Mouse (Mus musculus): ENCODE results near the gene Sdhaf2. TPM values are rescaled to one million over a fixed set of nuclear protein-coding genes. Genes with fewer than 3 reads are reported as not detected.

Gene Sdhaf2
- polyA plus RNA-seq, 1 experiment from 2014 or later, result 61.0 TPM

GRCm38 (mm10) chr19:10486264-10486738, 39.6 kb downstream of the Sdhaf2 start:
- H3K4me3 ChIP-seq, result no peak overlapping the region
- H3K36me3 ChIP-seq (replicated peaks), result no peaks in the 10 kb centered on the region
- 22% methylated on average over 9 of the region's 9 CpGs for WGBS
- peaks cover 11% of the 10 kb centered on the region for H3K4me1 ChIP-seq
- peak; percentile 79 for ATAC-seq (replicated peaks)
- 0 out of 2 replicates have a peak, but pooled peaks cover 7% of the 10 kb centered on the region for H3K27me3 ChIP-seq (replicated peaks)
- H3K27ac ChIP-seq, result no peak overlapping the region
- H3K9me3 ChIP-seq, result no peaks in the 10 kb centered on the region
- no peak overlapping the region for H3K4me2 ChIP-seq
- H3K9ac ChIP-seq, result no peak overlapping the region

DNA sequence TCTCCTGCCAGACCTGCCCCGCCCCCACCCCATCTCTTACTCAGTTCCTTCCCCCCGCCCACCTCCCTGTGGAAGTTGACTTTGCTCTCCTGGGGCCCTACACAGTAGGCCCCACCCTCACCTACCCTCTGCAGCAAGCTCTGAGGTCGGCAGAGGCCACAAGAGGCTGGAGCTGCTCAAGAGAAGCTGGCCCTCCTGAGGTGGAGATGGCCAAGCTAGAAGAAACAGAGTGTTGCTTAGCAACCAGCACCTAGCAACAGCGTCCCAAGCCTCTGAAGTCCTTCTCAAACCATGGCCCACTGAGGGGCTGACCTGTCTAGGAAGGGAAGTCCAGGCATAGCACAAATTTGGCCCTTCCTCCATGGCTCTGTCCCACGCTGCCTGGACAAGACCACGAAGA, 43.2 kb downstream of the Sdhaf2 start, which contains the start of gene Ppp1r32:
TSS of gene Ppp1r32 (minus strand) at position 226 of the 400 bp plus-strand sequence.
- 21% methylated on average over 6 of the region's 6 CpGs for WGBS
- no peaks in the 10 kb centered on the region for H3K36me3 ChIP-seq (replicated peaks)
- no peaks in the 10 kb centered on the region for H3K9me3 ChIP-seq
- no peak within 1 kb of the TSS for H3K9ac ChIP-seq
- H3K27ac ChIP-seq, result no peak within 1 kb of the TSS
- no peak within 1 kb of the TSS for H3K4me3 ChIP-seq
- no peak within 1 kb of the TSS; the same call in 1 of the 2 replicates for H3K4me2 ChIP-seq
- H3K27me3 ChIP-seq (replicated peaks), result 0 out of 2 replicates have a peak, but pooled peaks cover 7% of the 10 kb centered on the region
- peak; percentile 79 for ATAC-seq (replicated peaks)
- H3K4me1 ChIP-seq, result peaks cover 11% of the 10 kb centered on the region

DNA sequence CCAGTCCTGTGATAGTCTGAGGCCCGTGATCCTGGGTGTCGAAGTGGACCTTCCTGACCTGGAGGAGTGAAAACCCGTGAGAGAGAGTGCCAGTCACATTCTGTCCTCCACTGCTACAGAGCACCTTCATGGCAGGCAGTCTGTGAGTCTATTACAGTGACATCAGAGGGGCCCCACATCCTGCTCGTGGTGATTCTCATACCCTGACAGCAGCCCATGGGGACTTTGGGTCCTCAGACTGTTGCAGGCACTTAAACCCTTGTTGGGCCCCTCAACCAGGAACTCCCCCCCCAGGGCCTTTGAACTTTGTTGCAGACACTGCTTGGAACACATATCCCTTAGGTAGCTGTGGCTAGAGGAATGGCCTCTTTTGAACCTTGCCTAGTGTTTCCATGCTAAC, 46.4 kb downstream of the Sdhaf2 start:
- peaks cover 11% of the 10 kb centered on the region for H3K4me1 ChIP-seq
- no peaks in the 10 kb centered on the region for H3K36me3 ChIP-seq (replicated peaks)
- no peak overlapping the region for H3K4me2 ChIP-seq
- no peak overlapping the region for H3K4me3 ChIP-seq
- H3K9me3 ChIP-seq, result no peaks in the 10 kb centered on the region
- H3K27ac ChIP-seq, result no peak overlapping the region
- no peaks in the 10 kb centered on the region for H3K27me3 ChIP-seq (replicated peaks)
- WGBS, result 72% methylated on average over 4 of the region's 4 CpGs
- H3K9ac ChIP-seq, result no peak overlapping the region
- no peak for ATAC-seq (replicated peaks)

- no peak overlapping the region for H3K27ac ChIP-seq
- H3K9me3 ChIP-seq, result no peaks in the 10 kb centered on the region
- H3K4me1 ChIP-seq, result no peaks in the 10 kb centered on the region
- ATAC-seq (replicated peaks), result no peak
- H3K9ac ChIP-seq, result no peak overlapping the region
- WGBS, result 19% methylated on average over 6 of the region's 6 CpGs
- no peaks in the 10 kb centered on the region for H3K36me3 ChIP-seq (replicated peaks)
- no peak overlapping the region for H3K4me3 ChIP-seq
- no peak overlapping the region for H3K4me2 ChIP-seq
- H3K27me3 ChIP-seq (replicated peaks), result no peaks in the 10 kb centered on the region
These were observed 52.2 kb downstream of the Sdhaf2 start for GRCm38 (mm10) chr19:10473779-10474178.

GRCm38 (mm10) chr19:10472958-10473357, 53.0 kb downstream of the Sdhaf2 start:
- Histone ChIP-seq H3K4me2 (no peak overlapping the region), H3K36me3 (replicated peaks) (no peaks in the 10 kb centered on the region), H3K4me1 (no peaks in the 10 kb centered on the region), H3K4me3 (no peak overlapping the region), H3K9me3 (no peaks in the 10 kb centered on the region), H3K27me3 (replicated peaks) (no peaks in the 10 kb centered on the region), H3K27ac (no peak overlapping the region), H3K9ac (no peak overlapping the region)
- 75% methylated on average over 3 of the region's 3 CpGs for WGBS
- ATAC-seq (replicated peaks), result no peak

DNA sequence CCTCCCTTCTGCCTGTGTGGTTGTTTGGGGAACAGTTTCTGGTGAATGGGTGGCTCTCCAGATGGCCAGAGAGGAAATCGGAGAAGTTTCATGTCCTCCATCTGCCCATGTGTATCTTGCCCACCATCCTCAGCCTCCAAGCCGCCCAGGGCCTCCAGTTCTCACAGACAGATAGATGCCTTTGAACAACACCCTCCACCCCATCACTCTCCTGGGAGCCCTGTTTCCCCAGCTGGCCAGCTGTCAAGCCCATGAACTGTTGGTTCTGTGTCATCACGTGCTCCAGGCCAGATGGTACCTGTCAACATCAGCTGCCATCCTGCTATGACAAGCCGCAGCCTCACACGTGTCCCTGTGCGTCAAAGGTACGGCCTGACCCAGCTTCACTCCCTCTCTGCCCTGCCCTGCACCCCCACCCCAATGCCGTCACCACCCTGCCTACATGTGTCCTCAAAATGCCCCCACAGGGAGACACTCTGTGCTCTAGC, 56.7 kb downstream of the Sdhaf2 start:
- Histone ChIP-seq H3K9me3 (no peaks in the 10 kb centered on the region), H3K9ac (no peak overlapping the region), H3K27ac (no peak overlapping the region), H3K27me3 (replicated peaks) (no peaks in the 10 kb centered on the region), H3K36me3 (replicated peaks) (no peaks in the 10 kb centered on the region), H3K4me1 (no peaks in the 10 kb centered on the region), H3K4me3 (no peak overlapping the region), H3K4me2 (no peak overlapping the region)
- ATAC-seq (replicated peaks), result no peak
- 68% methylated on average over 8 of the region's 8 CpGs for WGBS

DNA sequence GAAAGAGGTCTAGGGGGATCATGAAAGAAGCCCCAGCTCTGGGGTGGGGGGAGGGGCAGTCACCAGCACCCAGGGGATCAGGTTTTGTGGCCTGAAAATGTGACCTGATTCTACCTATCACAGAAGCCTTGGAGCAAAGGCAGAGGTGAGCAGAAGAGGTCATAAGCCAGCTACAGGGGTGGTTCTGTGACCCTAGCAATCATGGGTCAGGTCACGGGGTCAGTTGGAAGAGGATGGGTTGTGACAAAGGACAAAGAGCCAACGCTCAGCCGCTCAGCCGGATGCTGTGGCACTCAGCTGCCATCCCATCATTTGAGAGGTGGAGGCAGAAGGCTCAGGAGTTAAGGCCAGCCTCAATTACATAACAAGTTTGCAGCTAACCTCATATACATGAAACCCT, 61.5 kb downstream of the Sdhaf2 start:
- H3K27me3 ChIP-seq (replicated peaks), result peaks cover 26% of the 10 kb centered on the region
- H3K9ac ChIP-seq, result no peak overlapping the region
- ATAC-seq (replicated peaks), result no peak
- H3K9me3 ChIP-seq, result no peaks in the 10 kb centered on the region
- H3K4me2 ChIP-seq, result no peak overlapping the region
- H3K36me3 ChIP-seq (replicated peaks), result no peaks in the 10 kb centered on the region
- WGBS, result 10% methylated on average over 4 of the region's 4 CpGs
- no peak overlapping the region for H3K4me3 ChIP-seq
- H3K4me1 ChIP-seq, result no peaks in the 10 kb centered on the region
- H3K27ac ChIP-seq, result no peak overlapping the region

GRCm38 (mm10) chr19:10461584-10461983, 64.4 kb downstream of the Sdhaf2 start:
- Histone ChIP-seq H3K9ac (no peak overlapping the region), H3K36me3 (replicated peaks) (no peaks in the 10 kb centered on the region), H3K4me1 (peaks cover 17% of the 10 kb centered on the region), H3K4me3 (no peak overlapping the region), H3K9me3 (no peaks in the 10 kb centered on the region), H3K27me3 (replicated peaks) (peaks cover 45% of the 10 kb centered on the region), H3K27ac (no peak overlapping the region), H3K4me2 (no peak overlapping the region)
- 48% methylated on average over 7 of the region's 7 CpGs for WGBS
- no peak for ATAC-seq (replicated peaks)

- H3K4me2 ChIP-seq, result no peak overlapping the region
- 43% methylated on average over 11 of the region's 11 CpGs for WGBS
- H3K9ac ChIP-seq, result no peak overlapping the region
- H3K4me3 ChIP-seq, result no peak overlapping the region
- no peak overlapping the region for H3K27ac ChIP-seq
- H3K4me1 ChIP-seq, result peaks cover 26% of the 10 kb centered on the region
- no peaks in the 10 kb centered on the region for H3K9me3 ChIP-seq
- H3K36me3 ChIP-seq (replicated peaks), result no peaks in the 10 kb centered on the region
- no peak for ATAC-seq (replicated peaks)
- H3K27me3 ChIP-seq (replicated peaks), result peaks cover 60% of the 10 kb centered on the region
These were observed 66.0 kb downstream of the Sdhaf2 start for GRCm38 (mm10) chr19:10459907-10460306.

DNA sequence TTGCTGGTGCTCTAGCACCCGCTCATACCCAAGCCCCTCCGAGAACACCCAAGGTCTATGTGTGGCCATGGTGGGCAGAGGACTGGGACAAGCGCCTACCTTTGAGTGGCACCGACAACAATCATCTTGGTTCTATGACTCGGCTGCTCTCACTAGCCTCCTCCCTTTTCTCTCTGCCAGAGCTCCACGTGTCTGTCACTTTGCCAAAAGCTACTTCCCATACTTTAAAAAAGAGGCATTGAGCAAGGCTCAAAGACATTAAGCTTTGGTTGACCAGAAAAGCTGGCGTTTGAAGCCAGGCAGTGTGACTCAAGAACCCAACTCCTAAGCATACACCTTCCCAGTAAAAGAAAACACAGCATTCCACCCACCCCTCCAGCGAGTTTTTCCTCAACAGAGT, 67.8 kb downstream of the Sdhaf2 start:
- no peak for ATAC-seq (replicated peaks)
- Histone ChIP-seq H3K9me3 (no peaks in the 10 kb centered on the region), H3K36me3 (replicated peaks) (no peaks in the 10 kb centered on the region), H3K4me1 (peaks cover 26% of the 10 kb centered on the region), H3K27ac (no peak overlapping the region), H3K4me2 (peak overlapping the region; percentile 81), H3K9ac (no peak overlapping the region; the same call in 1 of the 2 replicates), H3K27me3 (replicated peaks) (peaks cover 62% of the 10 kb centered on the region), H3K4me3 (peak overlapping the region; percentile 48)
- WGBS, result 18% methylated on average over 8 of the region's 8 CpGs

DNA sequence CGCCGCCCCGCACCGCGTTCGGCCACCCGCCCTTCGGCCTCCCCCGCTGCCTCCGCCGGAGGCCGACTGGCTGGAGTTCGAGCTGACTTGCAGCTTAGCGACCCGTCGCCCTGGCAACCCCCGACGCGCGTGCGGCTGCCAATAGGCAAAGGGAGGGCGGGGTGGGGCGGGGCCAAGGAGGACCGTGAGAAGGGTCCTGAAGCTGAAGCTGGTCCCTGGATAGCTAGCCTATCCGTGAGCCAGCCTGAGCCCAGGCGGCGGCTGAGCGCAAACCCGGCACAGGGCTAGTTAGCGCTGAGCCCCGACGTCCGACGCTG, 68.5 kb downstream of the Sdhaf2 start:
- Histone ChIP-seq H3K36me3 (replicated peaks) (no peaks in the 10 kb centered on the region), H3K27ac (peak overlapping the region; percentile 74; the same call in 1 of the 2 replicates), H3K4me1 (peaks cover 26% of the 10 kb centered on the region), H3K9me3 (no peaks in the 10 kb centered on the region), H3K27me3 (replicated peaks) (peaks cover 57% of the 10 kb centered on the region), H3K9ac (peak overlapping the region; percentile 45; the same call in 1 of the 2 replicates), H3K4me3 (peak overlapping the region; percentile 48), H3K4me2 (peak overlapping the region; percentile 81)
- ATAC-seq (replicated peaks), result peak; percentile 92
- WGBS, result under 1% methylated on average over 34 of the region's 34 CpGs

DNA sequence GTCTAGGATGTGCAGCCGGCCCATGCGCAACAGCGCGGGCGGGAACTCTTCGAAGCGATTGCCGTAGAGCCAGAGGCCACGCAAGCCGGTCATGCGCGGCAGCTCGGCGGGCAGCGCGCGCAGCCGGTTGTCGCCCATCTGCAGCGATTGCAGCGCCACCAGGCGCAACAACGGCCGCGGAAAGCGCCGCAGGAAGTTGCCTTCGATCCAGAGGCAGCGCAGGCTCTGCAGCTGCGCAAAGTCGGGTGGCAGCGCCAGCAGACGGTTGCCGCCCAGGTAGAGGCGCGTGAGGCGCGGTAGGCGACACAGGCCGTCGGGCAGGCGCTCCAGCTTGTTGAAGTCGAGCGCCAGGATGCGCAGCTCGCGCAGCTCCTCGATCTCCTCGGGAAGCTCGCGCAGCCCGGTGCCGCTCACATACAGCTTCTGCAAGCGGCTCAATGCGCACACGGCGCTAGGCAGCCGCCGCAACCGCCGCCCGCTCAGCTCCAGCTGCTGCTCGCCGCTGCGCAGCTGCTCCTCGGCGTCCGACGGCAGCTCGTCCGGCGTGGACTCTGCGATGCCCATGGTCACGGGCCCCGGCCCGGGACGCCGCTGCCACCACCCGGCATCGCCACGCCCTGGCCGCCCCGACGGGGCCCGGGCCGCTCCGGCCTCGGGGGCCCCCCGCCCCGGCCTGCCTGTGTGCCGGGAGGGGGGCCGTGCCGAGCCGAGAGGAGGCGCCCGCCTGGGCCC, 69.0 kb downstream of the Sdhaf2 start, which contains the start of gene Lrrc10b:
TSS of gene Lrrc10b (minus strand) at position 722 of the 732 bp plus-strand sequence.
- H3K4me3 ChIP-seq, result peak within 1 kb of the TSS; percentile 48
- peak; percentile 78 for ATAC-seq (replicated peaks)
- H3K4me2 ChIP-seq, result peak within 1 kb of the TSS; percentile 81
- peak within 1 kb of the TSS; percentile 45 for H3K9ac ChIP-seq
- peaks cover 52% of the 10 kb centered on the region for H3K27me3 ChIP-seq (replicated peaks)
- H3K27ac ChIP-seq, result peak within 1 kb of the TSS; percentile 74
- H3K36me3 ChIP-seq (replicated peaks), result no peaks in the 10 kb centered on the region
- under 1% methylated on average over 96 of the region's 96 CpGs for WGBS
- no peaks in the 10 kb centered on the region for H3K9me3 ChIP-seq
- peaks cover 26% of the 10 kb centered on the region for H3K4me1 ChIP-seq

DNA sequence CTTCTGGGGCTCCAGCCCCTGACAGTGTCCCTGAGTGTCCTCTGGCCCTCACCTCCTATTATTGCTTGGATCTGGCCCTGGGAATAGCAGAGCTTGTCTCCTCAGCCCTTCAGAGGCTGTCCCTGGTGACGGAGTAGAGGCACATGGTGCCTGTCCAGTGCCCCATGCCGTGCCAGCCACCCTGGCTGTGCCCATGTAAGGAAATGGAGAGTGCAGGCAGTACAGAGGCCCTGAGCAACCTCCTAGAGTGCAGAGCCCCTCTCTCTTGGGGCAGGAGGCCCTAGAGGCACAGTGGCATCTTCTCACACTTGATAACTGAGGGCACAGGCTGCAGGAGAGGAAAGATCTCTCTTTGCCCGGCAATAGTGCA, 70.5 kb downstream of the Sdhaf2 start:
- Histone ChIP-seq H3K27me3 (replicated peaks) (peaks cover 41% of the 10 kb centered on the region), H3K9ac (no peak overlapping the region), H3K4me2 (peak overlapping the region; percentile 81; the same call in 1 of the 2 replicates), H3K36me3 (replicated peaks) (no peaks in the 10 kb centered on the region), H3K4me3 (no peak overlapping the region), H3K27ac (no peak overlapping the region), H3K4me1 (peaks cover 26% of the 10 kb centered on the region), H3K9me3 (no peaks in the 10 kb centered on the region)
- no peak for ATAC-seq (replicated peaks)
- 70% methylated on average over 3 of the region's 3 CpGs for WGBS

Measured in midbrain, embryonic 15.5 days (tissue).